Mouse (Mus musculus): ENCODE measurements at regions not wholly inside any gene's neighbourhood (a gene's known extent, or its start where the extent isn't known, plus 50 kb on each side); places are given as distances from the start of the nearest gene placed in this dataset.

GRCm38 (mm10) chr19:32881443-32881842, 124.1 kb downstream of the Pten start:
- peak; percentile 29; the same call in 1 of the 2 replicates for ATAC-seq (replicated peaks; ENCODE audit: low read depth, poor library complexity, severe bottlenecking)

- ATAC-seq (replicated peaks; ENCODE audit: low read depth, poor library complexity, severe bottlenecking), result no peak
These were observed 127.0 kb downstream of the Pten start for GRCm38 (mm10) chr19:32884279-32884678.

- ATAC-seq (replicated peaks; ENCODE audit: low read depth, poor library complexity, severe bottlenecking), result no peak
These were observed 128.3 kb downstream of the Pten start for GRCm38 (mm10) chr19:32885481-32886131.

- peak; percentile 60; the same call in 1 of the 2 replicates for ATAC-seq (replicated peaks; ENCODE audit: low read depth, poor library complexity, severe bottlenecking)
These were observed 129.9 kb downstream of the Pten start for GRCm38 (mm10) chr19:32887190-32887589.

- no peak for ATAC-seq (replicated peaks; ENCODE audit: low read depth, poor library complexity, severe bottlenecking)
These were observed 131.5 kb downstream of the Pten start for GRCm38 (mm10) chr19:32888616-32889305.

DNA sequence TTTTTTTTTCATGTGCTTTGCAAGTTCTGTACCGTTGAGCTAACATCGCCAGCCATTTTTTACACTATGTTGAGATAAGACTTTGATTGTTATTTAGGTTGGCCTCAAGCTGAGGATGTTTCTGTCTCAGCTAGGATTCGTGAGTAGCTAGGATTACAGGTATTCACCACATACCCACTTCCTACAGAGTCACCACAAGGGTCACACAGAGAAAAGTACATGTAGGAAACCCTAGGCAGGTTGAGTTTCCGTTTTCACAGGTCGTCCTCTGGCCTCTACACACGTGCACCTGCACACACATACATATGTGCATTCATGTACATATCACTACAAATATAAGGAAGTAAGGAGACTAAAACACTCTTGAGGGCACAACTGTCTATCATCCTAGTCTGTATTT, 133.5 kb downstream of the Pten start:
- ATAC-seq (replicated peaks; ENCODE audit: low read depth, poor library complexity, severe bottlenecking), result no peak

DNA sequence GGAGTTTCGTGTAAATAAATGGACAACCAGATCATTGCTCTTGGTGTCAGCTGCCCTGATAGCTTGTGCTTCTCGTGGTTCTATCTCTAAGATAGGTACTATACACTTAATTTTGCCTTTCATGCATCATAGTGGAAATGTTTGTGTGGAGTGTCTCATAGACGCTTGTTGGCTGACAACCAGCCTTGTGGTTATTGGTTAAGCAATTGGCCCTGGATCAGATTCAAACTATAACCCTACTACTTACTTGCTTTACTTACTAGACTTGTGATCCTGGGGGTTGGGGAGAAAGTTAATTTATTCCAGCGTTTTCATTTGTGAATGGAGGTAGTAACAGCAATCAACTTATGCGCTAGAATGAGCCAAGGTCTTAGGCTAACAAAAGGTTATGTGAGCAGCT, 135.2 kb downstream of the Pten start:
- ATAC-seq (replicated peaks; ENCODE audit: low read depth, poor library complexity, severe bottlenecking), result no peak

GRCm38 (mm10) chr19:32903454-32904108, 146.3 kb downstream of the Pten start:
- ATAC-seq (replicated peaks; ENCODE audit: low read depth, poor library complexity, severe bottlenecking), result peak; percentile 70

DNA sequence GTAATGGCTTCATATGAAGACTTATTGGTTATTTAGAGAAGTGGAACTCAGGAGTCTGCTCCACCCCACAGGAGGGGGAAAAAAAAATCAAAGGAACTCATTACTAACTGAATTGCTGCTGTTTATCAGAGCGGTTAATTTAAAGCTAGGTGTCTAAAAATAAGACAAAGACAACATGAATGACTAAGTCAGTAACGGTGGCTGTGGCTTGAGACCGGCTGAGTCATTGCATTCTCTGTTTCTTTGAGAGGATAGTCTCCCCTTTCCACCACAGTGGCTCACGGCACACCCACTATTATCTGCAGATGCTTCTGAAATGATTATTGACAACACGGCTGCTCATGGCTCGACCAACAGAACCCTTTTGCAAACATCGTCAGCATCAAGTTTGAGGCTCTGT, 147.2 kb downstream of the Pten start:
- peak; percentile 51 for ATAC-seq (replicated peaks; ENCODE audit: low read depth, poor library complexity, severe bottlenecking)

GRCm38 (mm10) chr19:32905901-32906431, 148.7 kb downstream of the Pten start:
- peak; percentile 45 for ATAC-seq (replicated peaks; ENCODE audit: low read depth, poor library complexity, severe bottlenecking)

GRCm38 (mm10) chr19:32906820-32907219, 149.5 kb downstream of the Pten start:
- ATAC-seq (replicated peaks; ENCODE audit: low read depth, poor library complexity, severe bottlenecking), result no peak

DNA sequence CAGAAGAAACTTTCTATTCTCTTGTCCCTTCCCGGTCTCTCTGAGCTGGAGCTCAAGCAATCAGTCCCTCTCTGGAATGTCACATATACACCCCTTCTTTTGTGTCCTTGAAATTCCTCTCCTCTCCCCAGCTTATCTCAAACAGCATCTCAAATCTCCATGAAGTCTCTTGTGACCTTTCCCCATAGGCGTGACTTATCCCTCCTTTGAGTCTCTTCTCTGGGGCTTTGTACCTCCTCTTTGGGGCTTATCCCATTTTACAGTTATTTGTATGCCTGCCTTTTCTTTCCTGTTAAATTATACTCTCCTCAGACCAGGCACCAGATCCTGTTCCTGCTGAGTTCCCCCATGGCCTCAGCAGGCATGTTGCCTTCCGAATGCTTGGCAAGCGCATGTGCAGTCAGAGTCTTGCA, 152.8 kb downstream of the Pten start:
- ATAC-seq (replicated peaks; ENCODE audit: low read depth, poor library complexity, severe bottlenecking), result no peak

GRCm38 (mm10) chr19:32912323-32912722, 155.0 kb downstream of the Pten start:
- ATAC-seq (replicated peaks; ENCODE audit: low read depth, poor library complexity, severe bottlenecking), result no peak

DNA sequence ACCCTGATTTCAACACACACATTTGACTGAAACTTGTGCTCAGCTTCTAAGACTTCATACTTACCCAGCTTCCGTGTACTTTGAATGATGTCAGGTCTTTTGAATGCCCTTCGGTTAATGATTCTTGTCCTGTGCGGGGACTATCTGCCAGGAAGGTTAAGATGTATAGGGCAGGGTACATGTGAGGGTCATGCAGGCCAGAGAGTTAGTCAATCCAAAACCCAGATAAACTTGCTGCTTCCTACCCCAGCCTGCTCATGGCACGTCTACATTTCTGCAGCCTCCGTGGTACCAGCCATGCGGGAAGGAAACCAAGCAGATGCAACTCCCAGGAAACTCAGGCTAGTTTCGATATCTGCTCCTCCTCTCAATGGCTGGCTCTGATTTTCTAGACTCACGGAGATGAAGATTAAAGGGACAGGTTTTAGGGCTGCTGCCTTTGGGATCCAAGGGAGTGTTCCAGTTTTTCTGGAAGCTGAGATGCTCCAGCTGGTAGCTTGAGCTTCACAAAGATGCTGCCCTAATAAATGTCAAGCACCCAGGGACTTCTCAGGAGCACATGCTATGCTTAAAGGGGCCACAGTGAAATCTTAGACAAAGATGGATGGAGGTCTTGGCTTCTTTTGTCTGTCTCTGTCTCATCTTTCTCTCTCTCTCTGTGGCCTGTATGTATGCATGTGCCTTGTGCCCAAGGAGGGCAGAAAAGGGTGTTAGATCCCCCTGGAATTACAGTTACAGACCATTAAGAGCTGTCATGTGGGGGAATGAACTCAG, 159.4 kb downstream of the Pten start:
- no peak for ATAC-seq (replicated peaks; ENCODE audit: low read depth, poor library complexity, severe bottlenecking)

GRCm38 (mm10) chr19:32921021-32921420, 163.7 kb downstream of the Pten start:
- no peak for ATAC-seq (replicated peaks; ENCODE audit: low read depth, poor library complexity, severe bottlenecking)

DNA sequence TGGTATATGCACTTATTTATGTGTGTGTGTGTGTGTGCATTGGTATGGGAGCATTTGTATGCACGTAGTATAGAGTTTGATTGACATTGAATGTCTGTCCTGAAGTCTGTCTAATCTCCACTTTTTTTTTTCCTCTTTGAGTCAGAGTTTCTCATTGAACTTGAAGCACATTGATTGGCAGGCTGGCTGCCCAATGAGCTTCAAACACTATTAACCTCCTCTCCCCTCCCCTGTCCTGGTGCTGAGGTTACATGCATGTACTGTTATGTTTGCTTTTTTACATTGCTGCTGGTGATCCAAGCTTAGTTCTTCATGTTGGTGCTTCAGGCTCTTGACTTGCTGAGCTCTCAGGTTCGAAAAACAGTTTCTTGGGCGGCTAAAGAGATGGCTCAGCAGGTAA, 166.6 kb downstream of the Pten start:
- no peak for ATAC-seq (replicated peaks; ENCODE audit: low read depth, poor library complexity, severe bottlenecking)

DNA sequence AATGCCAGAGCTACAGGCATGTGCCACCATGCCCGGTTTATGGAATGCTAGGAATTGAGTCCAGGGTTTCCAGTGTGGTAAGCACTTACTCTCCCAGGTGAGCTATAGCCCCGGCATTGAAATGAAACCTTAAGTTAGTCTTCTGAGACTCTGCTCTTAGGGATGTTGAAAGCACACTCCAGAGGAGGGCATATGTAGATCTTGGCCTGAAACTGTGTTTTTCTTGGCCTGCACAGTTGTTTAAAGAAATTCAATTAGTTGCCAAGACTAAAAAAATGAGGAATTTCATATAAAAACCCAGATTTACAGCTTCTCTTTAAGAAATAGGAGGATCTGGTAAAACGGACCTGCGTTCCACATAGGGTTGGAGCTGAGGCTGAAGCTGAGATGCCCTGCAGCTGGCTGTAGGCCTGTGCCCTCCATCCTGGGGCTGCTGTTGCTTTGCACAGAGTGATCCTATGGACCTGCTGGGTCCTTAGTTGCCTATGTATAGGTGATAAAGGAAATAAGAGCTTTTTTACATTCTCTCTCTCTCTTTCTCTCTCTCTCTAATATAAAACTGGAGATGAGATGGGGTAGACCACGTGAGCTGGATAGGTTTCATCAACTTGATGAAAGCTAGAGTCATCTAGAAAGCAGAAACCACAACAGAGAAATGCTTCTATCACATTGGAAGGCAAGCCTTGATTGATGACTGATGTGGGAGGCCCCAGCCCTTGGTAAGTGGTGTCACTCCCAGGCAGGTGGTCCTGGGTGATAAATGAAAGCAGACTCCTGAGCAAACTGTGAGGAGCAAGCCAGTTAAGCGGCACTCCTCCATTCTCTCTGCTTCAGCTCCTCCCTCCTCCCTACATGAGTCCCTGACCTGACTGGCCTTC, 168.6 kb downstream of the Pten start:
- no peak for ATAC-seq (replicated peaks; ENCODE audit: low read depth, poor library complexity, severe bottlenecking)

- ATAC-seq (replicated peaks; ENCODE audit: low read depth, poor library complexity, severe bottlenecking), result no peak
These were observed 169.3 kb downstream of the Pten start for GRCm38 (mm10) chr19:32926571-32926970.

DNA sequence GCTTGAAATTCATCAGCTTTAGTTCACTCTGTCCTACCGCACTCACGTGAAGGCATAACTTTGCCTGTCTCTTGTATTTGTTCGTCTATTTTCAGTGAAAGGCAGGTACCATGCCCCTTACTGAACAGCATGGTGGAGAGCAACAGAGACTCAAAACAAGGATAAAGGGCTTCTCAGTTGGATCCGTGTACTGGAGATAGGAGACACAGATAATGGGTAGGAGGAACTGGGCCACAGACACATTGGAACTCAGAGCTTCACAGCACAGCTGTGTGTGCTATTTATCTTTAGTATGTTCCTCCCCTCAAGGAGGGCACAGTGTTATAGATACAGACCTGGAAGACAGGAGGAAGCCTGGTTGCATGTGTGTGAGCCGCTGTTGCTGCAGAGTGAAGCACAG, 176.4 kb downstream of the Pten start:
- no peak for ATAC-seq (replicated peaks; ENCODE audit: low read depth, poor library complexity, severe bottlenecking)

Data from common myeloid progenitor, adult 5-6 weeks (primary cell).